Mouse (Mus musculus): ENCODE results near the gene Cfap46. TPM values are rescaled to one million over a fixed set of nuclear protein-coding genes. Genes with fewer than 3 reads are reported as not detected.

The Cfap46 gene
- total and polyA plus RNA-seq, 2 experiments from 2014 or later = not detected

GRCm38 (mm10) chr7:139591311-139591710 lies 92.3 kb downstream of the Cfap46 start:
- ATAC-seq (ENCODE audit: insufficient read depth, low read depth) = no peak
- H3K36me3 ChIP-seq (replicated peaks; ENCODE audit: control insufficient read depth, insufficient read depth, low read length) = no peaks in the 10 kb centered on the region
- H3K27me3 ChIP-seq (ENCODE audit: control insufficient read depth, insufficient read depth, low read length) = peaks cover 30% of the 10 kb centered on the region
- H3K9me3 ChIP-seq (replicated peaks; ENCODE audit: control insufficient read depth, low read length) = no peaks in the 10 kb centered on the region
- no peak overlapping the region for H3K4me2 ChIP-seq (ENCODE audit: low read depth, low read length)
- DNase-seq (ENCODE audit: low spot score) = no peak
- H3K27ac ChIP-seq (ENCODE audit: low read depth) = no peak overlapping the region
- no peak for TF ChIP-seq EP300 (IDR thresholded peaks at IDR 0.05; ENCODE audit: low read depth)
- TF ChIP-seq CTCF (IDR thresholded peaks at IDR 0.05; ENCODE audit: low read depth) = no peak
- no peak overlapping the region for H3K4me3 ChIP-seq (ENCODE audit: low read depth, low read length)
- 63% methylated on average over 5 of the region's 5 CpGs for whole genome bisulfite sequencing
- H3K9ac ChIP-seq (replicated peaks; ENCODE audit: low read depth, low read length) = no peak overlapping the region
- no peaks in the 10 kb centered on the region for H3K4me1 ChIP-seq (ENCODE audit: control insufficient read depth, insufficient read depth)

DNA sequence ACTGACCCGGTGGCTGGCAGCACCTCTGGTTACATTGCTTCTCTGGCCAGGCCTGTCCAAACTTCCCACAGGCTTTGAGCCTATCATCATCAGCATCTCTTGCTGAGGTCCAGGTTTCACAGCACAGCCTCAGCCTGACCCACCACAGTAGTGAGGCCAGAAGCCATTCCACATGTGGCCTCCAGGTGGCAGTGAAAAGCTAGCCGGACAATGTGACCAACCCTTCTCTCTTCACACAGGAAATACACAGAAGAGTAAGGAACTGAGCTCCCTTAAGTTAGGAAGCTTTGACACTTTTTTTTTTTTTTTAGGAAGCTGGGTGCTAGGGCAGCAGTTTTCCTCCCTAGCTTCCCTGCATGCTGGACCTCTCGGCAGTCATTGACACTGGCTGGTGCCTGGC lies 93.3 kb downstream of the Cfap46 start:
- Histone ChIP-seq H3K27me3 (ENCODE audit: control insufficient read depth, insufficient read depth, low read length) (peaks cover 40% of the 10 kb centered on the region), H3K4me1 (ENCODE audit: control insufficient read depth, insufficient read depth) (no peaks in the 10 kb centered on the region), H3K9ac (replicated peaks; ENCODE audit: low read depth, low read length) (no peak overlapping the region), H3K27ac (ENCODE audit: low read depth) (no peak overlapping the region), H3K4me3 (ENCODE audit: low read depth, low read length) (no peak overlapping the region), H3K9me3 (replicated peaks; ENCODE audit: control insufficient read depth, low read length) (no peaks in the 10 kb centered on the region), H3K36me3 (replicated peaks; ENCODE audit: control insufficient read depth, insufficient read depth, low read length) (no peaks in the 10 kb centered on the region), H3K4me2 (ENCODE audit: low read depth, low read length) (no peak overlapping the region)
- ATAC-seq (ENCODE audit: insufficient read depth, low read depth) (peak; percentile 44; the same call in 1 of the 2 replicates), DNase-seq (ENCODE audit: low spot score) (no peak)
- WGBS = 21% methylated on average over 3 of the region's 3 CpGs
- no peak for TF ChIP-seq EP300 (IDR thresholded peaks at IDR 0.05; ENCODE audit: low read depth)
- peak; percentile 78 for TF ChIP-seq CTCF (IDR thresholded peaks at IDR 0.05; ENCODE audit: low read depth)

- WGBS = 41% methylated on average over 7 of the region's 7 CpGs
- peaks cover 64% of the 10 kb centered on the region for H3K27me3 ChIP-seq (ENCODE audit: control insufficient read depth, insufficient read depth, low read length)
- H3K4me1 ChIP-seq (ENCODE audit: control insufficient read depth, insufficient read depth) = 0 out of 2 replicates have a peak, but pooled peaks cover 6% of the 10 kb centered on the region
- H3K27ac ChIP-seq (ENCODE audit: low read depth) = no peak overlapping the region
- H3K4me2 ChIP-seq (ENCODE audit: low read depth, low read length) = no peak overlapping the region
- DNase-seq (ENCODE audit: low spot score) (no peak), ATAC-seq (ENCODE audit: insufficient read depth, low read depth) (no peak)
- no peaks in the 10 kb centered on the region for H3K36me3 ChIP-seq (replicated peaks; ENCODE audit: control insufficient read depth, insufficient read depth, low read length)
- no peaks in the 10 kb centered on the region for H3K9me3 ChIP-seq (replicated peaks; ENCODE audit: control insufficient read depth, low read length)
- TF ChIP-seq EP300 (IDR thresholded peaks at IDR 0.05; ENCODE audit: low read depth) (no peak), CTCF (IDR thresholded peaks at IDR 0.05; ENCODE audit: low read depth) (no peak)
- H3K9ac ChIP-seq (replicated peaks; ENCODE audit: low read depth, low read length) = no peak overlapping the region
- H3K4me3 ChIP-seq (ENCODE audit: low read depth, low read length) = no peak overlapping the region
These were observed 95.7 kb downstream of the Cfap46 start for GRCm38 (mm10) chr7:139587919-139588318.

- Histone ChIP-seq H3K9me3 (replicated peaks; ENCODE audit: control insufficient read depth, low read length) (no peaks in the 10 kb centered on the region), H3K4me2 (ENCODE audit: low read depth, low read length) (0 out of 2 replicates have a peak overlapping the region, but pooled peaks have one; percentile 30), H3K27me3 (ENCODE audit: control insufficient read depth, insufficient read depth, low read length) (peaks cover 90% of the 10 kb centered on the region), H3K4me3 (ENCODE audit: low read depth, low read length) (peak overlapping the region; percentile 32; the same call in 1 of the 2 replicates), H3K4me1 (ENCODE audit: control insufficient read depth, insufficient read depth) (peaks cover 18% of the 10 kb centered on the region), H3K9ac (replicated peaks; ENCODE audit: low read depth, low read length) (no peak overlapping the region), H3K27ac (ENCODE audit: low read depth) (no peak overlapping the region), H3K36me3 (replicated peaks; ENCODE audit: control insufficient read depth, insufficient read depth, low read length) (no peaks in the 10 kb centered on the region)
- 5% methylated on average over 29 of the region's 29 CpGs for WGBS
- TF ChIP-seq CTCF (IDR thresholded peaks at IDR 0.05; ENCODE audit: low read depth) = no peak
- no peak for TF ChIP-seq EP300 (IDR thresholded peaks at IDR 0.05; ENCODE audit: low read depth)
- ATAC-seq (ENCODE audit: insufficient read depth, low read depth) (no peak), DNase-seq (ENCODE audit: low spot score) (no peak)
These were observed 98.3 kb downstream of the Cfap46 start for GRCm38 (mm10) chr7:139585183-139585821.

DNA sequence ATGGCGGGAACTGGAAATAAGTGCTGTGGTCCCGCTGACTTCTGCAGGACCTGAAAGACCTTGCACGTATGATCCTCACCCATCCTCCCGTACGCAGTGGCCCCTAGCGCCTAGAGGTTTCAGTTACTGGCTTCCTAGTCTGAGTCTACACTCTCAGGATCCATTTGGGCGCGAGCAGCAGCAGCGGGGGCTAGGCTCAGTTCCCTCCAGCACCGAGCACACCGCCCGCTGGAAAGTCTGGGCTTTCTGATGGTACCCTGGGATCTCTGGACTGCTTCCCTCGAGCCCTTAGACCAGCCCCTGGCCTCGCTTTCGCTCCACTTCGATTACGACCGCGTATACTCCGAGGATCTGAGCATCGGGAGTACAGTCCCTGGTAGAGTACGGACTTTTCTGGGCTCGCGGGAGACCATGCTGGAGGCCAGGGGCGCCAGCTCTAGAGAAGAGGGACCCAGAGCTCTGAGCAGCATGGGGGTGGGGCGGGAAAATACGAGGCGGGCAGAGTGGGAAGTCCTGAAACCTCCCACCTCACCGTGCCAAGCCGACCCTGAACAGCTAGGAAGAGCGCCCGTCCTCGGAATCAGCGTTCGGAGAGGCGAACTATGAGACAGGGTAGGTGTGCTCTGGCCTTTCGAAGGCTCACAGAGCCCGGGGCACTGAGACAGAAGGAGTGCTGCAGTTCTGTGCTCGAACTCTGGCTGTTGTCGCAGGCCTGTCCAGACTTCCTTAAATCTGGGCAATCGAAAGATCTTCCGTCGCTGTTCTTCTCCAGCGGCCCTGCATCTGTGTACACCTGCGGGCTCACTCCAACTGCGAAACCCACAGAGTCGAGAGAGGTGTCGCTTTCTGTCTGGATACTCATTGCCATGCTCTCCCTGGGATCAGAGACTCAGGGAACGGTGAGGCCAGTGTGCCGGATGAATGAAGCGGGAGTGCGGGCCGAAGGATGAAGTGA lies 99.1 kb downstream of the Cfap46 start:
- H3K9me3 ChIP-seq (replicated peaks; ENCODE audit: control insufficient read depth, low read length) = no peaks in the 10 kb centered on the region
- no peak for ATAC-seq (ENCODE audit: insufficient read depth, low read depth)
- peak overlapping the region; percentile 32 for H3K4me3 ChIP-seq (ENCODE audit: low read depth, low read length)
- TF ChIP-seq EP300 (IDR thresholded peaks at IDR 0.05; ENCODE audit: low read depth) (no peak), CTCF (IDR thresholded peaks at IDR 0.05; ENCODE audit: low read depth) (no peak)
- DNase-seq (ENCODE audit: low spot score) = no peak
- H3K4me1 ChIP-seq (ENCODE audit: control insufficient read depth, insufficient read depth) = peaks cover 18% of the 10 kb centered on the region
- H3K36me3 ChIP-seq (replicated peaks; ENCODE audit: control insufficient read depth, insufficient read depth, low read length) = peaks cover 6% of the 10 kb centered on the region
- H3K27me3 ChIP-seq (ENCODE audit: control insufficient read depth, insufficient read depth, low read length) = peaks cover 90% of the 10 kb centered on the region
- H3K4me2 ChIP-seq (ENCODE audit: low read depth, low read length) = peak overlapping the region; percentile 30
- no peak overlapping the region for H3K9ac ChIP-seq (replicated peaks; ENCODE audit: low read depth, low read length)
- WGBS = 3% methylated on average over 53 of the region's 53 CpGs
- no peak overlapping the region for H3K27ac ChIP-seq (ENCODE audit: low read depth)

Data from heart, postnatal 0 days (tissue).